Mouse (Mus musculus) G1E (cell line): ENCODE measurements around the gene Zscan4d. TPM values are rescaled to one million over a fixed set of nuclear protein-coding genes. Genes with fewer than 3 reads are reported as not detected.
"Not testable (repeated sequence)": the region's sequence is repeated elsewhere in the genome, so short reads cannot be mapped to it uniquely, and the experiment has no call there.

Source experiments
- ATAC-seq: 2 replicates; pipeline ENCODE4 v1.8.0; 2016; ENCODE audit warnings: mild to moderate bottlenecking; ENCODE audit not compliant: insufficient number of reproducible peaks, poor library complexity, low FRiP score, severe bottlenecking; ENCODE audit errors: extremely low read depth
- DNase-seq: peaks from one replicate; pipeline ENCODE4 v3.0.0; 2012; ENCODE audit warnings: low spot score
- H3K27me3 ChIP-seq: 2 replicates; pipeline ENCODE4 v1.6.1; 2012; ENCODE audit warnings: mild to moderate bottlenecking, low read length, inconsistent platforms; ENCODE audit not compliant: insufficient read depth
- H3K36me3 ChIP-seq: replicated peaks from 2 replicates; pipeline ENCODE3; 2012; ENCODE audit warnings: mild to moderate bottlenecking, inconsistent platforms
- H3K4me1 ChIP-seq: 2 replicates; pipeline ENCODE4 v1.6.1; 2012; ENCODE audit warnings: low read depth, low read length, inconsistent platforms, mixed read lengths; ENCODE audit not compliant: insufficient read depth
- H3K4me3 ChIP-seq: 2 replicates; pipeline ENCODE4 v1.5.1; 2012; ENCODE audit warnings: low read depth, mild to moderate bottlenecking, inconsistent platforms, low read length, moderate library complexity, mixed read lengths
- H3K9me3 ChIP-seq: replicated peaks from 2 replicates; pipeline ENCODE4 v1.6.1; 2012; ENCODE audit warnings: inconsistent platforms
- polyA plus RNA-seq: library from polyadenylated mRNA; stranded (reverse); fragments of >175 nt; gene quantifications from 2 replicates; pipeline ENCODE4 v1.2.3, GENCODE M21; 2012
- total RNA-seq, 2 experiments: library from RNA; stranded (forward) in 1 of 2; stranded (reverse) in 1 of 2; fragments of 200-1000 nt in 1 of 2; fragments of >200 nt in 1 of 2; fragmentation: Nextera tagmentation in 1 of 2; gene quantifications; 2 replicates each; pipeline ENCODE4 v1.2.3; 2014 to 2017

The Zscan4d gene
- total RNA-seq (2014; fragmentation: Nextera tagmentation) (not detected in 2 replicates), total RNA-seq (2017) (not detected in 2 replicates), polyA plus RNA-seq (not detected in 2 replicates)

DNA sequence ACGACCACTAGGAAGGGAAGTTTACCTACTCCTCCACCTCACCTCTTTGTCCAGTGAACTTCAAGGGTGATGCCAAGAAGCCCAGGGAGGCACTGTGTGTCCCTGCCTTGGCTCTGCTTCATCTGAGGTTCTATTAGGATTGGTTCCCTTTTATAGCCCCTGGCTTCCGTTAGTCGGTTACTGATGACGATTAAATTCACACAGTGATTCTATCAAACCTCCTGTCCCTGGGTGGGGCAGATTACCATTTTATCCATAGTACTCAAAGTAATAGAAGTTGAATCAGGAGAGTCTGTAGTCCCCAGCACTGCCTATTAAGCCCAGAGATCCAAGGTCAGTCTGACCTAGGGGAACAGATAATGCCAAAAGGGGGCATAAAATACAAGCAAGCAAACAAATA lies at the start of gene Zscan4d:
Zscan4d (minus strand) TSS at position 101 of the 400 bp plus-strand sequence.
- ATAC-seq, H3K27me3 ChIP-seq, DNase-seq, H3K4me3 ChIP-seq, H3K4me1 ChIP-seq, H3K9me3 ChIP-seq, H3K36me3 ChIP-seq: not testable (repeated sequence)

- H3K4me3 ChIP-seq, H3K36me3 ChIP-seq, H3K4me1 ChIP-seq, DNase-seq, H3K27me3 ChIP-seq, ATAC-seq, H3K9me3 ChIP-seq: not testable (repeated sequence)
Measured at GRCm38 (mm10) chr7:11158036-11158435, 7.9 kb downstream of the Zscan4d start.

Other genes with a start within 250 kb of the Zscan4d start
- gene Zscan4c, start 160.4 kb downstream of the Zscan4d start, total RNA-seq (2014; fragmentation: Nextera tagmentation), result not detected in 2 replicates
- gene Zscan4c, start 160.4 kb downstream of the Zscan4d start, total RNA-seq (2017), result not detected in 2 replicates
- gene Zscan4c, start 160.4 kb downstream of the Zscan4d start, polyA plus RNA-seq, result not detected in 2 replicates
- gene Zscan4-ps1, start 96.5 kb downstream of the Zscan4d start, total RNA-seq (2014; fragmentation: Nextera tagmentation), result not detected in 2 replicates
- not detected in 2 replicates for gene Zscan4-ps1, start 96.5 kb downstream of the Zscan4d start, total RNA-seq (2017)
- not detected in 2 replicates for gene Zscan4-ps1, start 96.5 kb downstream of the Zscan4d start, polyA plus RNA-seq
- not detected in 2 replicates for gene Zscan4e, start 144.5 kb upstream of the Zscan4d start, total RNA-seq (2014; fragmentation: Nextera tagmentation)
- not detected in 2 replicates for gene Zscan4e, start 144.5 kb upstream of the Zscan4d start, total RNA-seq (2017)
- not detected in 2 replicates for gene Zscan4e, start 144.5 kb upstream of the Zscan4d start, polyA plus RNA-seq
- not detected in 2 replicates for gene Zscan4f, start 231.8 kb upstream of the Zscan4d start, total RNA-seq (2014; fragmentation: Nextera tagmentation)
- gene Zscan4f, start 231.8 kb upstream of the Zscan4d start, total RNA-seq (2017), result 0.76 TPM in 1 of 2 replicates, not detected in the other
- gene Zscan4f, start 231.8 kb upstream of the Zscan4d start, polyA plus RNA-seq, result not detected in 2 replicates